Mouse (Mus musculus): Measurements from ENCODE around the gene Rab31.

Gene Rab31

GRCm38 (mm10) chr17:65669061-65669460 is 103.5 kb downstream of the Rab31 start:
- in situ Hi-C loops (cut with MboI; ENCODE audit: low sequenced_read_pairs): no loop called here

GRCm38 (mm10) chr17:65667792-65668191 is 104.8 kb downstream of the Rab31 start:
- in situ Hi-C loops (cut with MboI; ENCODE audit: low sequenced_read_pairs): no loop called here

- in situ Hi-C loops (cut with MboI; ENCODE audit: low sequenced_read_pairs): no loop called here
Observed at GRCm38 (mm10) chr17:65666388-65667161, 106.0 kb downstream of the Rab31 start.

DNA sequence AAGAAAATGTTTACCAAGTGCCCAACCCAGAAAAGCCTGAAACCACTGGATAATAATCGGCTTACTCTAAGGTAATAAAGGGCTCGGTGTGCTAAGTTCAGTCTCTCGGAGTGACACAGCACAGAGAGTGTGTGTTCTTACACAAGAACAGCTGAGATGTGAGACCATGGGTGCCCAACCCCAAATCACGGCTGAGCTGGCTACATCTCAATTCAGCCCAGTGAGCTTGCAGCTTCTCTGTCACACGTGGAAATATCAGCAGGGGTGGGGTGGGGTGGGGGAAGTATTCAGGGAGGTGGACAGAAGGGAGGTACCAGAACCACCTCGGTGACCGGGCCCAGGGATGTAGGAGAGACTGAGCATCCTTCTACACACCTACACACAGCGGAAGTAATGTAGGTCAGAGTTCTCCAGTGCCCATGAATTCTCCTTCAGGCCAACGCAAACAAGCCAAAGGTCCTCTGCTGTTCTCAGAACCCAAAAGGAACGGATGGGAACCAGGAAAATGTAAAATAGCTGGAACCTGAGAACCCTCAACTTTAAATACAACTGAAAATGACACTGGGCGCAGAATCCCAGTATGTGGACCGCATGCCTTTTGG is 106.7 kb downstream of the Rab31 start:
- in situ Hi-C loops (cut with MboI; ENCODE audit: low sequenced_read_pairs): no loop called here

DNA sequence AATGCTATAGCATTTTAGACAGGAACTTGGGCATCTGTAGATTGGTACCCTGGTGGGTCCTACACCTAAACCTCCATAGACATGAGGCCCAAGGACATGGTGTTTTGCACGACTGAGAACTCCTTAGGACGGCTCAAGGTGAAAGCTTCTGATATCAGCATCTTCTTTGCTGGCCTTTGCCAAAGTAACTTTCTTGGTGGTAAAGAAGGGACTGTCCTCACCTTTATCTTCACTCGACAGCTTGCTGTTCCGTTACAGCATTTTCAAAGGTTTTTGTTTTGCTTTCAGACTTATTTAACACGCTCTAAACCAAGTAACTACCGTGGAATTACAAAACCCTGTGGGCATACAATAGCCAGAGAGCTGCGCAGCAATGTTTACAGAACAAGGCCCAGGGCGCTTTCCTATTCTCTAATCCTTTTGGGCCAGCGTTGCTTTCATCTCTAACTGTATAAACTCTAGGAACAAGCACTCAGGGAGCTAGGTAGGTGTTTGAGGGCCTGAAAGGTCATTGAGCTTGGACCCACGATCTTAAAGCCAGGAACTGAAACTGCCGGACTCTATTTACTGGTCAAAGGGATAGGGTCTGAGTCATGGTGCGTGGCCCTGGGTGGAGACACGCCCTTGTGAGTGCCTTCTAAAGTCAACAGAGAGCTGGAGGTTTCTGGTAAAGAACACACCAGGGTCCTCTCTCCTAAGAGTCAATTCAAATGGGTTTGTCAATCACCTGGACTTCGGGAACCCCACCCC is 109.0 kb downstream of the Rab31 start:
- in situ Hi-C loops (cut with MboI; ENCODE audit: low sequenced_read_pairs): no loop called here

DNA sequence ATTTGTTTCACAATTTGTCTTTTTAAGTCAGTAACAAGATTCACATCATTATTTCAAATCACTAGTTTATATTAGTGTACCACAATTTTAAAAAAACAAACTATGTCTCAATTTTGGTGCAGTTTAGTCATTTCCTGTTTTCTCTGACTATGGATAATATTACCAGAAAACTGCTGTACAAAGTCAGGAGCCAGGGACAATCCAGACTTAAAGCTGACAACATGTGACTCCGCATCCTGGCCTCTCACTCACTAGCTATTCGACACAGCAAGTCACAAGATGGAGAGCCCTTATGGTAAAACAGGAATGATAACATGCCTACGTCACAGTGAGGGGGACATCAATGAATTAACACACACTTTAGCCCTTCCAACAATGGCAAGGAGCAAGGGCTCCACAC is 109.9 kb downstream of the Rab31 start:
- in situ Hi-C loops (cut with MboI; ENCODE audit: low sequenced_read_pairs): no loop called here

DNA sequence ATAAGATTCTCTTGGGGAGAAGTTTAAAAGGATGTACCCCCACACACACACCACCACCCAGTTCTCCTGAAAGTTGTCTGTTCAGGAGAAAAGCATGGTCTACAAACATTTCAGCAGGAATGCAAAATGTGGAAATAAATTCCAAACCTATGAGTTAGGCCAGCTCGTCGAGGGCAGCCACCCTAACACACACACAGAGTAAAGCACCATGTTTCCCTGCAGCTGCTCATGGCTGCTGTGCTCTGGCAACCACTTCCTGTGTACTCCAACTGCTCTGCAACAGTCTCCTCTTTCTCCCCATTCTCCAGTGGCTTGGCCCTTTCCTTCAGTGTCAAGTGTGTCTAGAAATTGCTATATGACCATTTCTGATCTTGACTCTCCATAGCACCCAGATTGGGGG is 114.1 kb downstream of the Rab31 start:
- in situ Hi-C loops (cut with MboI; ENCODE audit: low sequenced_read_pairs): no loop called here

GRCm38 (mm10) chr17:65657958-65658357 is 114.6 kb downstream of the Rab31 start:
- in situ Hi-C loops (cut with MboI; ENCODE audit: low sequenced_read_pairs): no loop called here

GRCm38 (mm10) chr17:65656731-65657130 is 115.8 kb downstream of the Rab31 start:
- in situ Hi-C loops (cut with MboI; ENCODE audit: low sequenced_read_pairs): no loop called here

DNA sequence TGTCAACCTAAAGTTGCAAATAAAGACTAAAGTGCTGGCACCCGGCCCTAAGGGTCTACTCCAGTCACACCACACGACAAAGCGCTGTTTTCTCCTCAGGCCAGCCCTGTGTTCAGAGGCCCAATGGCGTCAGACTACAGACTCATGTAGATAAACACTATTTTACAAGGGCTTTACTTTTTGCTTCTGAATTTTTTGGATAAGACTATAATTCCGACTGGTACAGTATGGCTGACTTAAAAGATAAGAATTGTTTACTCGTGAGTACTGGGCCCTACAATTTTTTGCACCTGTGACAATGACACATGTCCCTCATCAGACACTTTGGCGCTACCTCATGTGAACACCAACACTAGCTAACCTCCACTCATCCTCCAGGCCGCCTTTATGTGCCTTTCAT is 116.5 kb downstream of the Rab31 start:
- in situ Hi-C loops (cut with MboI; ENCODE audit: low sequenced_read_pairs): no loop called here

DNA sequence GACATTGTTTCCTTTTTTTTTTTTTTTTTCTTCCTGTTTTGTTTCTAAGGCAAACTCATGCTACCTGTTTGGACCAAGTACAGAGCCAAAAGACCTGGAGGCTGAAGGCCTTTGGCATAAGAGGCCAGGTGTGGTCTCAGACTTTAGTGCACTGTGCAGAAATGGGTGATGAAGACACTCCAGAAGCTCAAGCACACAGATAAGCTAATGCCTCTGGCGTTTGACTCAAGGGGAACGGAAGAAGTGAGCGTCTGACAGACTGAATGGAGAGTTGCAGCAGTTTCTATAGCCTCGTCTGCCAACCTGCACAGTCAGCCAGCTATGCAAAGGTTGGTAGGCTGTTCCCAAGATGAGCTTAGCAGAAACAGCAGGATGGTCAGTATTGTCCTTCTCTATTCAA is 116.9 kb downstream of the Rab31 start:
- in situ Hi-C loops (cut with MboI; ENCODE audit: low sequenced_read_pairs): no loop called here

GRCm38 (mm10) chr17:65650598-65650997 is 122.0 kb downstream of the Rab31 start:
- in situ Hi-C loops (cut with MboI; ENCODE audit: low sequenced_read_pairs): no loop called here

- in situ Hi-C loops (cut with MboI; ENCODE audit: low sequenced_read_pairs): no loop called here
Observed at GRCm38 (mm10) chr17:65649175-65649493, 123.4 kb downstream of the Rab31 start.

GRCm38 (mm10) chr17:65648371-65649174 is 124.0 kb downstream of the Rab31 start:
- in situ Hi-C loops (cut with MboI; ENCODE audit: low sequenced_read_pairs): no loop called here

GRCm38 (mm10) chr17:65647961-65648360 is 124.6 kb downstream of the Rab31 start:
- in situ Hi-C loops (cut with MboI; ENCODE audit: low sequenced_read_pairs): no loop called here

DNA sequence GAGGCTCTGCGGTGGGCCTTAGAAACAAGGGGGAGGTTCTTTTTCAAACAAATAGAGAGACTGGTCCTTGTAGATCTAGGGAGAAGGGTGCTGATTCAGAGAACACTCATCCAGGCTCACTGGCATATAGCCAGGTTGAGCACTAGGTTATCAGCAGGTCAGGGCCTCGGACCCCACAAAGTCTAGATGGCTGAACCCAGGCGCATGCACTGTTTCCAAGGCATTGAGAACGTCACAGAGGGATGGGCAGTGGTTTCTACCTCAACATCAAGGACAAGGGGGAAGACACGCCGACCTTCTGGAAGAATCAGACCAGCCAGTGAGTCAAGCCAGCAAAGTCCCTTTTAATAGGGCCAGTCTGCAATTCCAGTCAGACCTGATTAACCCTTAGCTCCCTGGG is 125.3 kb downstream of the Rab31 start:
- in situ Hi-C loops (cut with MboI; ENCODE audit: low sequenced_read_pairs): no loop called here

DNA sequence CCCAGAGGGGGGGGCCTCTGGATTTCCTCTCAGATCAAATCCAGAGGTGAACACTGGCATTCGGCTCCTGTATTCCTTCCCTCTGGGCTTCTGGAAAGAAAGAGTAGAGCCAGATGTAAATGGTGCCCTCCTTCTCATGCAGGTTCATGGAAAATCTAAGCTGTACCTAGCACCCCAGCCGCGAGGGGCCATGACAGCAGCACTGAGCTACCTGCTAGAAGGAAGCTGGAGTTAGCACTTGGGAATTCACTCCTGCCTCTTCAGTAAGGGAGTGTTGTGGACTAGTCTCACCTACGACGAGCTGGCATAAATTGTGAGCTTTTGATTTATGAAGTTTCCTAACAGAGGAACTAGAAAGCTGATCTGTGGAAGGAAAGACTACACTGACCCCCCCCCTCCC is 129.0 kb downstream of the Rab31 start:
- in situ Hi-C loops (cut with MboI; ENCODE audit: low sequenced_read_pairs): no loop called here

DNA sequence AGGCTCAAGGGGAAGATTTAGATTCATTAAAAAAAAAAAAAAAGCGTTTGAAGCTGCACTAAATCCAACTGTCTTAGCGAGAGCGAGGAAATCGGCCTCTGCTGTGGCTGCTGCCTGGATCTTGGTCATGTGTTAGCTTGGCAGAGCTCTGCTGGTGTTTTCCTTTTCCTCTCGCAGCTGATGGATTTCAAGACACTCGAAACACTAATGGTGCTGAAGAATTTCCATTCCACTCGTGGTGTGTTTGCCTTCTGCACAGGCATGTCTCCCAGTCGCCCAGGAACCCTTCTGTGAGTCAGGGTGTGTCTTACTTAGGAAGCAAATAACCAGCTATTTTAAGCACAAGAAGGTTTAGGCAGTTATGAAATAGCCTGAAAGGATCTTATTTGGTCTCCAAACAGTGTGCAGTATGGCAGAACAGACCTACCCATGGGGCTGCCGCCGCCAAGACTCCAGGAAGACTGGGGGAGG is 129.5 kb downstream of the Rab31 start:
- in situ Hi-C loops (cut with MboI; ENCODE audit: low sequenced_read_pairs): no loop called here

DNA sequence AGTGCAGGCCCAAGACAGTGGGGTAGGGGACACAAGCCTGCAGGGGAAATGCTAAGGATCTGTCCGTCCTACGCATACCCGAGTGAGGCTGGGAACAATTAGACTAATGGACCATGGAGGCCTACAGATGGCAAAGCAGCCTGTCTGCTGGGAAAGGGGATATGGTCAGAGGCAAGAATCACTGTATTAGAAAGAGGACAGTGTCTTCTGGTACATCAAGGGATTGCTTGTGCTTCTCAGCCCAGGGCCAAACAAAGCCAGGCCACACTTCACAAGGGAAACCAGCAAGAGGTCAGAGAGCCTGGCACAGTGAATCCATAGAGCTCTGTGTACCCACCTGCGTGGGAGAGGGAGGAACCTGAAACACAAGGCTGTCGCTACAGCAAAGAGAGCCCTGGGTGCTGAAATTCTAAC is 130.0 kb downstream of the Rab31 start:
- in situ Hi-C loops (cut with MboI; ENCODE audit: low sequenced_read_pairs): no loop called here

- in situ Hi-C loops (cut with MboI; ENCODE audit: low sequenced_read_pairs): no loop called here
Observed at GRCm38 (mm10) chr17:65641734-65642218, 130.8 kb downstream of the Rab31 start, which contains the start of gene Txndc2. Gene Txndc2, minus strand, starts transcription at chr17:65642168.

- in situ Hi-C loops (cut with MboI; ENCODE audit: low sequenced_read_pairs): no loop called here
Observed at GRCm38 (mm10) chr17:65639144-65639543, 133.4 kb downstream of the Rab31 start.
